Mouse (Mus musculus): ENCODE measurements around the gene Smim6. TPM values are rescaled to one million over a fixed set of nuclear protein-coding genes. Genes with fewer than 3 reads are reported as not detected.

Gene Smim6
- polyA plus RNA-seq, 1 experiment = not detected

GRCm38 (mm10) chr11:115900561-115901337, 11.1 kb upstream of the Smim6 start:
- DNase-seq (ENCODE audit: extremely low spot score in 1 of 2, low spot score in 1 of 2) = no peak

GRCm38 (mm10) chr11:115901338-115902161, 10.3 kb upstream of the Smim6 start:
- DNase-seq (ENCODE audit: extremely low spot score in 1 of 2, low spot score in 1 of 2) = no peak

- no peak for DNase-seq (ENCODE audit: extremely low spot score in 1 of 2, low spot score in 1 of 2)
Observed at GRCm38 (mm10) chr11:115902177-115902576, 9.6 kb upstream of the Smim6 start.

GRCm38 (mm10) chr11:115902831-115903230, 9.0 kb upstream of the Smim6 start:
- no peak for DNase-seq (ENCODE audit: extremely low spot score in 1 of 2, low spot score in 1 of 2)

GRCm38 (mm10) chr11:115903384-115904230, 8.2 kb upstream of the Smim6 start:
- DNase-seq (ENCODE audit: extremely low spot score in 1 of 2, low spot score in 1 of 2) = no peak

- DNase-seq (ENCODE audit: extremely low spot score in 1 of 2, low spot score in 1 of 2) = no peak
Observed at GRCm38 (mm10) chr11:115904231-115904955, 7.4 kb upstream of the Smim6 start.

- DNase-seq (ENCODE audit: extremely low spot score in 1 of 2, low spot score in 1 of 2) = peak in 1 of 2 experiments; percentile 44
Observed at GRCm38 (mm10) chr11:115904956-115905790, 6.6 kb upstream of the Smim6 start.

GRCm38 (mm10) chr11:115906116-115906515, 5.7 kb upstream of the Smim6 start:
- no peak for DNase-seq (ENCODE audit: extremely low spot score in 1 of 2, low spot score in 1 of 2)

GRCm38 (mm10) chr11:115906521-115906920, 5.3 kb upstream of the Smim6 start:
- no peak for DNase-seq (ENCODE audit: extremely low spot score in 1 of 2, low spot score in 1 of 2)

- no peak for DNase-seq (ENCODE audit: extremely low spot score in 1 of 2, low spot score in 1 of 2)
Observed at GRCm38 (mm10) chr11:115911134-115911561, 669 bp upstream of the Smim6 start.

GRCm38 (mm10) chr11:115916579-115916978, 4.8 kb downstream of the Smim6 start:
- DNase-seq (ENCODE audit: extremely low spot score in 1 of 2, low spot score in 1 of 2) = no peak

- DNase-seq (ENCODE audit: extremely low spot score in 1 of 2, low spot score in 1 of 2) = no peak
Observed at GRCm38 (mm10) chr11:115918637-115919036, 6.8 kb downstream of the Smim6 start.

GRCm38 (mm10) chr11:115919073-115919472, 7.3 kb downstream of the Smim6 start:
- DNase-seq (ENCODE audit: extremely low spot score in 1 of 2, low spot score in 1 of 2) = no peak

- DNase-seq (ENCODE audit: extremely low spot score in 1 of 2, low spot score in 1 of 2) = peak in 1 of 2 experiments; percentile 64
Observed at GRCm38 (mm10) chr11:115920110-115920818, 8.4 kb downstream of the Smim6 start.

GRCm38 (mm10) chr11:115921986-115922385, 10.2 kb downstream of the Smim6 start:
- DNase-seq (ENCODE audit: extremely low spot score in 1 of 2, low spot score in 1 of 2) = no peak

GRCm38 (mm10) chr11:115929031-115929430, 17.2 kb downstream of the Smim6 start:
- DNase-seq (ENCODE audit: extremely low spot score in 1 of 2, low spot score in 1 of 2) = no peak

GRCm38 (mm10) chr11:115929818-115930217, 18.0 kb downstream of the Smim6 start:
- no peak for DNase-seq (ENCODE audit: extremely low spot score in 1 of 2, low spot score in 1 of 2)

- DNase-seq (ENCODE audit: extremely low spot score in 1 of 2, low spot score in 1 of 2) = no peak
Observed at GRCm38 (mm10) chr11:115931235-115931634, 19.4 kb downstream of the Smim6 start.
